Mouse (Mus musculus): ENCODE data around the gene Gm20869.
"Not testable (repeated sequence)": the region's sequence is repeated elsewhere in the genome, so short reads cannot be mapped to it uniquely, and the experiment has no call there.

Gm20869 gene

GRCm38 (mm10) chrY:71469149-71469548 lies at the start of gene Gm20869:
Gm20869 (plus strand) TSS chrY:71469449.
- CTCF ChIA-PET = not testable (repeated sequence)
